Mouse (Mus musculus): ENCODE measurements at regions not wholly inside any gene's neighbourhood (a gene's known extent, or its start where the extent isn't known, plus 50 kb on each side); places are given as distances from the start of the nearest gene placed in this dataset.
A peak's percentile ranks its signal among the peaks of the same experiment; 100 is the strongest.

DNA sequence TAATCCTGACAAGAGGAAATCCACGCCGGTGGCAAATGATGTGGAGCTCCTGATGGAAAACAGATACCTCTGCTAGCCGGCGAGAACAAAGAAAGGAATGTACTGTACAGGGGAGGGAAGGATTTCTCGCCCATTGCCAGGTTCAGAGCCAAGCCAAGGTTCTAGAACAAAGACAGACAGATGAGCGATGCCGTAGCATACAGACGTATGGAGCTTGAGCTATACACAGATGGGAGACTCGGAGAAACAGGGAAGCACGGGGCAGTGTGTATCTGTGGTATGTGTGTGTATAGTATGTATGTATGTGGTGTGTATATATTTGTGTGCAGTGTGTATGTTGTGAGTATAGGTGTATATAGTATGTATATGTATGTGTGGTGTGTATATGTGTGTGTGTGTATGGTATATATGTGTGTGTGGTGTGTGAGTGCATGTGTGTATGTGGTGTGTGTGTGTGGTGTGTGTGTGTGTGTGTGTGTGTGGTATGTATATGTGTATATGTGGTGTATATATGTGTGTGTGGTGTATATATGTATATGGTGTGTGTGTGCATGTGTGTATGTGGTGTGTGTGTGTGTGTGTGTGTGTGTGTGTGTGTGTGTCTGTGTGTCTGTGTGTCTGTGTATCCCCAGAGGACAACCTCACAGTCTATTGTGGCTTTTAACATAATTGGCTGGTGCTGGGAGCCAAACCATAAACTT is 140.6 kb downstream of the Cand1 start:
- DNase-seq (ENCODE audit: low spot score): no peak

DNA sequence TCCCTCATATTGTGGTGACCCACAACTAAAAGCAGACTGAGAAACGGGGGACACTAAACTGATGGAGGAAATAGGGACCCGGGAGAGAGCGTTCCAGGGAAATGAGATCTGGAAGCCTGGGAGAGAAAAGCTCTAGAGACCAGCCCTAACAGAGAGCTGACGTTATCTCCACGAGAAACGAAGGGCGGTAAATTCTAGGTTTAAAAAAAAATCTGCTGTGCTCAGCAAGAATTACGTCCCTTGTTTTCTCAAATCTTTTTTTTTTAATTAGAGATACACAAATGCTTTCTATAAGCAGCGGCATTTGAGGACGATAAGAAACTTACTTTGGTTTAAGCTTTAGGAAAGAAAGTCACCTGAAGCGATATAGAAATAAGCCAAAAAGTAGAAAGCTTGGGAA is 145.7 kb downstream of the Cand1 start:
- no peak for DNase-seq (ENCODE audit: low spot score)

- DNase-seq (ENCODE audit: low spot score): no peak
These were observed 152.0 kb downstream of the Cand1 start for GRCm38 (mm10) chr10:119087886-119088285.

DNA sequence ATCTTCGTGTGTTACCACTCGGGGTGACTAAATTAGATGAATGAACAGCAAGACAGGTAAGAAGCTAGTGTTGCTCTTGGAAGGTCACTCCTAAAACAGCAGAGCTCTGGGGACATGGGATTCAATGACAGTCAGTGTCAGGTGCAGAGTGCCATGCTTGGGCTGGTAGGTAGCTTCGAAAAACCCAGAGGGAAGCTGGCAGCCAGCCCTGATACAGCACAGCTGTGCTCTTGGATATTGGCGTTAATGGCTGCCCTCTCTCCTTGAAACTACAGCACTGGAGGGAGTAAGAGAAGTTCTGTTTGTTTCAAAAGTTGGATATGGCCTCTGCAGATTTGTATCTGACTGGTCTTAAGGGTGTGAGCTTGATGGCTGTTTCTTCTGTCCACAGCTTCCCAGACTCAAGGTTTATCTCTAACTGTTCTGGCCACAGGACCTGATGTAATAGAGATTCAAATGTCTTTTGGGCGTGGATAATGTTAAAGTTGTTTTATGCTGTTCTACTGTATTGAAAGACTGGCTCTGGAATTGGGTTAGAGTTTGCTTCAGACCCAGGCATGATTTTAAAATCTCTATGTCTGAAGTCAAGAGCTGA is 152.7 kb downstream of the Cand1 start:
- DNase-seq (ENCODE audit: low spot score): no peak

DNA sequence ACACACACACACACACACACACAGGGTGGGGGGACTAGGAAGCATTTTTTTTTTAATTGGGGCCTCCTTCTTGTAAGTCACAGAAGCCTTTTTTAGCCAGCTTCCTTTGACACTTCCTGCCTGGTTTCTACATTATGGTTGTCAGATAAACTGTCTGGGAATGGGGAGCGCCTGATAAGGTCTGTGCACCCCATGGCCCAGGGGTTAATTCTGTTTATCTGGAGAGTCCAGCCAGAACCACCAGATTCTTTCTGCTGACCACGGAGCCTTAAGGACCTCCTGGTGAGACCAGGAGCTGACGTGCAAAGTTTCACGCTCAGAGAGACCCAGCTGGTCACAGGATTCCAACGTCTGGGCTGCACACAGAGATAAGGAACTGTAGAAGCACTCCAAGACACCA is 153.4 kb downstream of the Cand1 start:
- peak; percentile 20 for DNase-seq (ENCODE audit: low spot score)

DNA sequence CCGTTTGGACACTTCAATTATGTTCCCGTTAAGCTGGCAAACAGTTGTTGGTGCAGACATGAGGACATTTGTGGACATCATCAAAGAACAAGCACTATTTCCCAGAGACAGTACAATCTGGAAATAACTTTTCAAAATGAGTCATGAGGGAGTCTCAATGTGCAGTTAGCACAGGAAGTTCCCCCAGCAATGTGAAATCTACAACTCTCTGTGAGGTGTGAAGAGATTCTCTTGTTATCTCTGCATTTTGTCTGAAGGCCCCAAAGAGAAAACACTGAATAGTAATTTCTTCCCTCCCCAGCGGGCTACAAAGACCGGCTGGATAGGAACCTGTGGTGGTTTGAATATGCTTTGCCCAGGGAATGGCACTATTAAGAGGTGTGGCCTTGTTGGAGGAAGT is 156.4 kb downstream of the Cand1 start:
- no peak for DNase-seq (ENCODE audit: low spot score)

DNA sequence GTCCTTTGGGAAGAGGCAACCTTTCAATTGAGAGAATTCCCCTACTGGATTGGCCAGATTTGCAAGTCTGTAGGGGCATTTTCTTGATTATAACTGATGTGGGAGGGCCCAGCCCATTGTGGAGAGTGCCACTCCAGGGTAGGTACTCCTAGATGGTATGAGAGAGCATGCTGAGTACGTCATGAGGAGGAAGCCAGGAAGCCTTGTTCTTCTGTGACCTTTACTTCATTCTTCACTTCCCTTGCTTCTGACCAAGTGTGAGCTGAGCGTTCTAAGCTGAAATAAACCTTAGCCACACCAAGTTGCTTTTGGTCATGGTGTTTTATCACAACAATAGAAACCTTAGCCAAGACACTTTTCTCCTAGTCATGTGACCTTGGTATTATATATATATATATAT is 157.0 kb downstream of the Cand1 start:
- DNase-seq (ENCODE audit: low spot score): no peak

GRCm38 (mm10) chr10:119081766-119082165 is 158.1 kb downstream of the Cand1 start:
- peak; percentile 60 for DNase-seq (ENCODE audit: low spot score)

DNA sequence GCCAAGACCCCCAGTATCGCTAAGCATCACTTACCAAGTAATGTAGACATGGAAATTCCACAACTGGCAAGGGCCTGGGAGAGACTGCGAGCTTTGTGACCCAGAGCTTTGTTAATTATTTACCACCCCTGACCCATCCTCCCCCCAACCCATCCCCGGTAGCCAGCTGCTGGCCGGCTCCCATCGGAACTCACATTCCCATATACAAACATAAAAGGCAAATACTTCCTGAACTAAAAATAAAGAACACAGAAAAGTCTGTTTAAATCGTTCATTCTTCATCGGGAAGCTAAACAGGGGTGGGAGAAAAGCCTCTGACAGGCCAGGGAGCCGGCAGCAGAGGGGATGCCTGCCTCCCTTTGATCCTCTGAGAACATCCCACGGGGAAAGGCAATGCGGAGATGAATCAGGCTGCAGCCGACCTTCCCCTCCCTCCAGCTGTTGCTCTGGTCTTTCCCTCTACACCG is 163.7 kb downstream of the Cand1 start:
- no peak for DNase-seq (ENCODE audit: low spot score)

GRCm38 (mm10) chr10:119074887-119075286 is 165.0 kb downstream of the Cand1 start:
- DNase-seq (ENCODE audit: low spot score): no peak

DNA sequence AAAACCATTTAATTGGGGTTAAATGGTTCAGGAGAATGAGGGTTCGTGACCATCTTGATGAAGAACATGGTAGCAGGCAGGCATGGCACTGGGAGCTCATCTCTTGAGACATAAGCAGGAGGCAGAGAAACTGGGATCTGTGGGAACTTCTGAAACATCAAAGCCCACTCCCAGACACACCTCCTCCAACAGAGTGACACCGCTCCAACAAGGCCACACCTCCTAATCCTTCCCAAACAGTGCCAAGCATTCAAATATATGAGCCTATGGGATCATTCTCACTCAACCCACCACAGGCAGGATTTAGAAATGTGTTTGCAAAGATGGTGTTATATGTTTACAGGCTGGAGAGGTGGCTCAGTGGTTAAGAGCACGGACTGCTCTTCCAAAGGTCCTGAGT is 165.9 kb downstream of the Cand1 start:
- no peak for DNase-seq (ENCODE audit: low spot score)

- no peak for DNase-seq (ENCODE audit: low spot score)
These were observed 170.4 kb downstream of the Cand1 start for GRCm38 (mm10) chr10:119069410-119069809.

DNA sequence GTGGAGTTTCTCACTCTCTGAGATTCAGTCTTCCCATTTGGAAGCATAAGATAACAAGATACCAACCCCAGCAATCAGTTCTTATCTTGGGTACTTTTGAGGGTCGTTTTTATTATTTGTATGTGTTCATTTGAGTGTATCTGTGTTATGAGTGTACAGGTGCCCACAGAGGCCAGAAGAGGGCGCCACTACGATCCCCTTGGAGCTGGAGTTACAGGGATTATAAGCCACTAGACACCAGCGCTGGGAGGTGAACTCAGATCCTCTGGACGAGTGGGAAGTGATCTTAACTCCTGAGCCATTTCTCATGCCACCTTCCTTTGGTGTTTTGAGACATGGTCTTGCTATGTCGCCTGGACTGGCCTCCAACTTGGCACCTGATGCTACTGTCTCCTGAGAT is 172.0 kb downstream of the Cand1 start:
- DNase-seq (ENCODE audit: low spot score): no peak

- no peak for DNase-seq (ENCODE audit: low spot score)
These were observed 172.5 kb downstream of the Cand1 start for GRCm38 (mm10) chr10:119067366-119067765.

DNA sequence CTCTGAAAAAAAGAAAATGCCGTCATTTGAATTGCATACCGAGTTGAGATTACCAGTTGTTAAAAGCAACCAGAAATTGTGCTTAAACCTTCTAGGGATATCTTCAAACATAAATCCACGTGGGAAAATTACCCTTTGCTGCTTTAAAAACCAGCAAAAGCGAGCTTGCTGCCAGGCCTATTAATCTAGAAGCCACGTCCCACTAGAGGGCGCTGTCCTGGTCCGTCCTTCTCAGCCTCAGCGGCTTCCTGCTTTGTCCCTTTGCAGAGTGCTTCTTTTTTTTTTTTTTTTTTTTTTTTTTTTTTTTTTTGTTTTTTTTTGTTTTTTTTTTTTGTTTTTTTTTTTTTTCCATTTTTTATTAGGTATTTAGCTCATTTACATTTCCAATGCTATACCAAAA is 173.9 kb downstream of the Cand1 start:
- no peak for DNase-seq (ENCODE audit: low spot score)

DNA sequence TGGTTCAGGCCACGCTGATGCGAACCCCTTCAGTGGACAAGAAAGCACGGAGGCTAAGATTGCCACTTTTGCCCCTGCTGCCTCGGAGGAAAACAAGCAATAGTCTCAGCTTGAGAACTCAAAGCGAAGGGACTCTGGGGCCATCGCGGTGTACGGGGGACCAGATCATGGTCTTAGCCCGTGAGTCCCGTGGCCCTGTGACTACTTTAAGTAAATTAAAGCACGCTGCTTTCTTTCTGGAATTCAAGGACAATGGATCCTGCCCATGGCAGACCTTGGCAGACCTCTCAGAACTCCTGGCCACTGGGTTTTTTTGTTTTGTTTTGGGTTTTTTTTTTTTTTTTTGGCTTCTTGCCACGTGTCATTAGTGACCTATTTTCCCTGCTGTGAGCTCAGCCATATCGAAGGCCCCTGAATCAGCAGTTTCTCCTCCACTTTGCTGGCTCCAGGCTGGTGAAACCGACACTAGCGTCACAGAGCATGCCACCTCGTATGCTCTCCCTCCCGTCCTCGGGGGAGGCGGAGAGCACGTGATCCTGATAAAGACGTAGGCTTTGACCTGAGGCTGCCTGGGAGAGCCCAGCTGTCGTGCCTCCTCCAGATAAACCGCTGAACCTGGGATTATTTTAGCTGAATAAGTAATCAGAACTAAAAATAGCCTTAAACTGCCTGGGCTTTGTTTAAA is 174.6 kb downstream of the Cand1 start:
- peak; percentile 82 for DNase-seq (ENCODE audit: low spot score)

- DNase-seq (ENCODE audit: low spot score): no peak
These were observed 175.6 kb downstream of the Cand1 start for GRCm38 (mm10) chr10:119064218-119064617.

DNA sequence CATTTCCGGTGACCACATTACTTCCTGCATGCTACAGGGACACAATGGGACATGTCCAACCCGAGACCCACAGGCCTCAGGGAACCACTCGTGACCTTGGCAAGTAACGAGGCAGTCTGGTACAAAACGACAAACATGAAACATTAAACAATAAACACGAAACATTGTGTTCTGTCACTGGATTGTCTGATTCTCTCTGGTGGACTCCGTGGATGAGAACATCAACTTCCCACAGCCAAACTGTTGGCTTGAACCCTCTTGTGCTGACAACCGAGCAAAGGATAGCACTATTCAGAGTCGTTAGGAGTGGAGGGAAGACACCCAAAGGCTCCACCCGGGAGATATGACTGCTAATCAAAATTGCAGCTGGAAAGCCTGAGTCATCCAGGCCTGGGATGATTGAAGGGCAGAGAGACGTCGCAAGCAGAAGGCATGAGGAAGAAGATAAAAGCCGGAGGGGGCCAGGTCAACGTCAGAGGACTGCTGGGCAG is 176.6 kb downstream of the Cand1 start:
- no peak for DNase-seq (ENCODE audit: low spot score)

- DNase-seq (ENCODE audit: low spot score): no peak
These were observed 177.8 kb downstream of the Cand1 start for GRCm38 (mm10) chr10:119061958-119062599.

- no peak for DNase-seq (ENCODE audit: low spot score)
These were observed 178.5 kb downstream of the Cand1 start for GRCm38 (mm10) chr10:119061349-119061850.

DNA sequence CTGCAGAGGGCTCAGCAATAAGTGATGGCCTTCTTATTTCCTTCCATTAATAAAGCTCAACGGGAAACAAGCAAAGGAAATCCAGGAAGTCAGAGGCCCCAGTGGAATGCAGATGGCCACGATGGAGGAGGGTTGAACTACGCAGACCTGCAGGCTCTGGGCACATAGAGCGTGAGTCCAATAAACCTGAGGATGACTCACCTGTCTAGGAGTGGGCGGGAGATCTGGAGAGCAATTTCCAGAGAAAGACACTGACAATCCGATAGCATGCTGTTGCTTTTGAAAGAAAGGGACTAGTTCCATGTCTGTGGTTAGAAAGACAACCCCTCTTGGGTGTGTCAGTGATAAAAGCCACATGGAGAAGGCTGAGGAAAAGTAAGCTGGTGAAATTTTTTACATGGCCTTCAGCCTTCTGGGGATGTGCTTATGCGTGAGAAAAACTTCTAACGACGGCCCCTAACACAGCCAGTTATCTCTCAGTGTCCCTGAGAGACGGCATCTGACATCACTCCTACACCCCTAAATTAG is 181.3 kb downstream of the Cand1 start:
- no peak for DNase-seq (ENCODE audit: low spot score)

Measured in heart, adult 8-10 months (tissue).